Mouse (Mus musculus): Measurements from ENCODE around the gene Plin2.
A peak's percentile ranks its signal among the peaks of the same experiment; 100 is the strongest.
"Not testable (repeated sequence)": the region's sequence is repeated elsewhere in the genome, so short reads cannot be mapped to it uniquely, and the experiment has no call there.

Plin2 gene

GRCm38 (mm10) chr4:86625463-86625862, 44.4 kb downstream of the Plin2 start:
- no peak for DNase-seq

- not testable (repeated sequence) for DNase-seq
Measured at GRCm38 (mm10) chr4:86622532-86622931, 47.3 kb downstream of the Plin2 start.

GRCm38 (mm10) chr4:86622116-86622515, 47.7 kb downstream of the Plin2 start:
- DNase-seq, result no peak

GRCm38 (mm10) chr4:86620506-86620905, 49.4 kb downstream of the Plin2 start:
- DNase-seq, result no peak

- no peak for DNase-seq
Measured at GRCm38 (mm10) chr4:86612289-86612620, 57.6 kb downstream of the Plin2 start.

GRCm38 (mm10) chr4:86611524-86612288, 58.2 kb downstream of the Plin2 start, which contains the start of gene Haus6:
Haus6 (minus strand) TSS chr4:86612055.
- peak; percentile 90 for DNase-seq

Measured in B cell, adult 2 months (primary cell).